Mouse (Mus musculus): Measurements from ENCODE around the gene Serpina3b. TPM values are rescaled to one million over a fixed set of nuclear protein-coding genes. Genes with fewer than 3 reads are reported as not detected.

The Serpina3b gene
- 0.22 TPM in 1 of 2 replicates, not detected in the other for total RNA-seq (2023)

GRCm38 (mm10) chr12:104127696-104128095 lies at the start of gene Serpina3b:
Gene Serpina3b (plus strand): TSS chr12:104127996.

GRCm38 (mm10) chr12:104100768-104101167 lies 27.0 kb upstream of the Serpina3b start, which contains the start of gene Serpina5:
Gene Serpina5 (plus strand): TSS chr12:104101113.

GRCm38 (mm10) chr12:104112333-104112732 lies 15.5 kb upstream of the Serpina3b start, which contains the start of gene Serpina3a:
Gene Serpina3a (plus strand): TSS chr12:104112724.

GRCm38 (mm10) chr12:104153656-104154055 lies 25.9 kb downstream of the Serpina3b start, which contains the start of gene Serpina3c:
Gene Serpina3c (minus strand): TSS chr12:104153870.

Other genes starting within 250 kb of the Serpina3b start
- gene Serpina1c, start 223.1 kb upstream of the Serpina3b start, total RNA-seq (2023): 0.34 and 0.35 TPM in 2 replicates
- 0.45 TPM in 1 of 2 replicates, not detected in the other for gene Serpina1e, start 169.0 kb upstream of the Serpina3b start, total RNA-seq (2023)
- not detected in 2 replicates for gene Serpina11, start 138.0 kb upstream of the Serpina3b start, total RNA-seq (2023)
- not detected in 2 replicates for gene Serpina9, start 114.2 kb upstream of the Serpina3b start, total RNA-seq (2023)
- not detected in 2 replicates for gene Serpina12, start 83.6 kb upstream of the Serpina3b start, total RNA-seq (2023)
- not detected in 2 replicates for gene Serpina5, start 26.9 kb upstream of the Serpina3b start, total RNA-seq (2023)
- not detected in 2 replicates for gene Serpina3a, start 15.3 kb upstream of the Serpina3b start, total RNA-seq (2023)
- gene Serpina3c, start 25.9 kb downstream of the Serpina3b start, total RNA-seq (2023): not detected in 2 replicates
- gene Serpina3f, start 86.5 kb downstream of the Serpina3b start, total RNA-seq (2023): 0.88 TPM in 1 of 2 replicates, not detected in the other
- 0.73 and 2.4 TPM in 2 replicates for gene Serpina3g, start 108.2 kb downstream of the Serpina3b start, total RNA-seq (2023)
- gene Serpina3i, start 135.1 kb downstream of the Serpina3b start, total RNA-seq (2023): not detected in 2 replicates
- gene Serpina3j, start 186.6 kb downstream of the Serpina3b start, total RNA-seq (2023): not detected in 2 replicates
- not detected in 2 replicates for gene Serpina3k, start 210.5 kb downstream of the Serpina3b start, total RNA-seq (2023)
- not detected in 2 replicates for gene Serpina3m, start 210.5 kb downstream of the Serpina3b start, total RNA-seq (2023)

Data from neutrophil, adult 65 days (primary cell).